Mouse (Mus musculus) hindbrain, embryonic 16.5 days (tissue): ENCODE results near the gene A330070K13Rik. TPM values are rescaled to one million over a fixed set of nuclear protein-coding genes. Genes with fewer than 3 reads are reported as not detected.
A peak's percentile ranks its signal among the peaks of the same experiment; 100 is the strongest.

Experiments used
- ATAC-seq: fragments of 200-750 bp; cut with Nextera tagmentation; 2 replicates; pipeline ENCODE4 v1.8.0; 2017; ENCODE audit warnings: moderate TSS enrichment, moderate library complexity
- H3K27ac ChIP-seq: fragments of 300-500 bp; sonication (generic); 2 replicates; pipeline ENCODE4 v1.5.1; 2014; ENCODE audit warnings: low read depth, mild to moderate bottlenecking, control low read depth, low read length, moderate library complexity
- H3K27me3 ChIP-seq: fragments of 300-500 bp; sonication (generic); replicated peaks from 2 replicates; pipeline ENCODE4 v1.6.1; 2014; ENCODE audit warnings: low read length; ENCODE audit not compliant: control insufficient read depth, insufficient read depth
- H3K36me3 ChIP-seq: fragments of 300-500 bp; sonication (generic); 2 replicates; pipeline ENCODE4 v1.6.1; 2014; ENCODE audit warnings: mild to moderate bottlenecking, low read length, moderate library complexity, mixed read lengths; ENCODE audit not compliant: control insufficient read depth, insufficient read depth
- H3K4me1 ChIP-seq: fragments of 300-500 bp; sonication (generic); 2 replicates; pipeline ENCODE4 v1.6.1; 2014; ENCODE audit warnings: low read depth, low read length; ENCODE audit not compliant: control insufficient read depth, insufficient read depth
- H3K4me2 ChIP-seq: fragments of 300-500 bp; sonication (generic); 2 replicates; pipeline ENCODE4 v1.6.1; 2014; ENCODE audit warnings: mild to moderate bottlenecking, low read length, control low read depth, moderate library complexity
- H3K4me3 ChIP-seq: fragments of 300-500 bp; sonication (generic); 2 replicates; pipeline ENCODE4 v1.5.1; 2014; ENCODE audit warnings: mild to moderate bottlenecking, low read length, control low read depth, moderate library complexity
- H3K9ac ChIP-seq: fragments of 300-500 bp; sonication (generic); 2 replicates; pipeline ENCODE4 v1.6.1; 2014; ENCODE audit warnings: low read depth, mild to moderate bottlenecking, control low read depth, low read length, moderate library complexity
- H3K9me3 ChIP-seq: fragments of 300-500 bp; sonication (generic); 2 replicates; pipeline ENCODE4 v1.6.1; 2014; ENCODE audit warnings: mild to moderate bottlenecking, low read length, moderate library complexity; ENCODE audit not compliant: control insufficient read depth
- WGBS: fragments of 180-500 bp; shearing (Covaris S2); extraction: QIAGEN DNeasy Blood & Tissue Kit; methylation state at CpG from one replicate; pipeline ENCODE4 v1.1.7; 2014; 5-methylcytosine and 5-hydroxymethylcytosine counted together
- polyA plus RNA-seq: library from polyadenylated mRNA; unstranded; fragments of >200 nt; fragmentation: Nextera tagmentation; extraction: Ambion mirVana; gene quantifications from 2 replicates; pipeline ENCODE4 v1.2.1, GENCODE M21; 2015

Gene A330070K13Rik
- polyA plus RNA-seq, 1 experiment from 2014 or later: 0.69 TPM

- H3K27me3 ChIP-seq: no peaks in the 10 kb centered on the region
- H3K4me3 ChIP-seq: no peak overlapping the region
- no peak for ATAC-seq
- WGBS: over 99% methylated on average over 4 of the region's 4 CpGs
- no peak overlapping the region for H3K9ac ChIP-seq
- H3K36me3 ChIP-seq: peaks cover 11% of the 10 kb centered on the region
- no peaks in the 10 kb centered on the region; the same call in 1 of the 2 replicates for H3K9me3 ChIP-seq
- H3K4me1 ChIP-seq: peaks cover 5% of the 10 kb centered on the region; the same call in 1 of the 2 replicates
- no peak overlapping the region for H3K4me2 ChIP-seq
- no peak overlapping the region for H3K27ac ChIP-seq
These were observed 49.0 kb downstream of the A330070K13Rik start for GRCm38 (mm10) chr5:130335462-130335861.

- WGBS: 82% methylated on average over 11 of the region's 11 CpGs
- 0 out of 2 replicates have a peak, but pooled peaks have one; percentile 20 for ATAC-seq
- H3K27ac ChIP-seq: no peak overlapping the region
- H3K27me3 ChIP-seq: no peaks in the 10 kb centered on the region
- no peak overlapping the region for H3K4me3 ChIP-seq
- no peaks in the 10 kb centered on the region; the same call in 1 of the 2 replicates for H3K9me3 ChIP-seq
- H3K9ac ChIP-seq: no peak overlapping the region
- H3K36me3 ChIP-seq: peaks cover 11% of the 10 kb centered on the region
- no peak overlapping the region for H3K4me2 ChIP-seq
- H3K4me1 ChIP-seq: peaks cover 5% of the 10 kb centered on the region; the same call in 1 of the 2 replicates
These were observed 50.5 kb downstream of the A330070K13Rik start for GRCm38 (mm10) chr5:130333971-130334370.

- Histone ChIP-seq H3K27me3 (no peaks in the 10 kb centered on the region), H3K27ac (peak overlapping the region; percentile 35; the same call in 1 of the 2 replicates), H3K9ac (no peak overlapping the region), H3K36me3 (peaks cover 11% of the 10 kb centered on the region), H3K9me3 (no peaks in the 10 kb centered on the region; the same call in 1 of the 2 replicates), H3K4me3 (no peak overlapping the region), H3K4me1 (peaks cover 5% of the 10 kb centered on the region; the same call in 1 of the 2 replicates), H3K4me2 (no peak overlapping the region)
- peak; percentile 76 for ATAC-seq
- 71% methylated on average over 7 of the region's 7 CpGs for WGBS
These were observed 50.9 kb downstream of the A330070K13Rik start for GRCm38 (mm10) chr5:130333566-130333965.

- Histone ChIP-seq H3K27ac (no peak overlapping the region), H3K36me3 (peaks cover 7% of the 10 kb centered on the region), H3K9ac (no peak overlapping the region), H3K27me3 (no peaks in the 10 kb centered on the region), H3K9me3 (no peaks in the 10 kb centered on the region; the same call in 1 of the 2 replicates), H3K4me2 (no peak overlapping the region), H3K4me1 (peaks cover 5% of the 10 kb centered on the region; the same call in 1 of the 2 replicates), H3K4me3 (no peak overlapping the region)
- ATAC-seq: no peak
- 45% methylated on average over 4 of the region's 4 CpGs for WGBS
These were observed 53.2 kb downstream of the A330070K13Rik start for GRCm38 (mm10) chr5:130331206-130331605.

GRCm38 (mm10) chr5:130330801-130331200, 53.6 kb downstream of the A330070K13Rik start:
- no peaks in the 10 kb centered on the region for H3K27me3 ChIP-seq
- WGBS: 69% methylated on average over 4 of the region's 4 CpGs
- peaks cover 5% of the 10 kb centered on the region; the same call in 1 of the 2 replicates for H3K4me1 ChIP-seq
- no peak overlapping the region for H3K27ac ChIP-seq
- H3K36me3 ChIP-seq: peaks cover 7% of the 10 kb centered on the region
- H3K9ac ChIP-seq: no peak overlapping the region
- no peak for ATAC-seq
- H3K9me3 ChIP-seq: no peaks in the 10 kb centered on the region; the same call in 1 of the 2 replicates
- no peak overlapping the region for H3K4me2 ChIP-seq
- no peak overlapping the region for H3K4me3 ChIP-seq

DNA sequence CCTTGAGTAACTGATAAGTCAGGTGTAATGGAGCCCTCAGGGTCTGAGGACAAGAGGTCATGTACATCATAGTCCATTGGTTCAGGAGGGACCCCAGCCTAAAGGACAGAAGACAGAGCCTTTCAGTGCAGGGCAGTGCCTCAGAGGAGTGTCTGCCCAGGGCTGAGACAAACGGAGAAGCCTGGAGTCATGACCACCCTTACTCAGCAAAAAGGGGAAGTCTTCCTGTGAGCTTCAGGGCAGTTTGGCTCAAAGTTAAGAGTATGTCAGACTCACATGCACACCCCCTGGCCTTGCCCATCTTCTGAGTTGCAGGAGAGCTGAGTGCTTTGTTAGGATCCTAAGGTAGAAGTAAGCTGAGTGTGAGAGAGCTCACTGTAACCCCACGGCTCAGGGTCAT, 54.5 kb downstream of the A330070K13Rik start:
- 84% methylated on average over 2 of the region's 2 CpGs for WGBS
- Histone ChIP-seq H3K36me3 (no peaks in the 10 kb centered on the region; the same call in 1 of the 2 replicates), H3K4me3 (no peak overlapping the region), H3K9ac (no peak overlapping the region), H3K27me3 (no peaks in the 10 kb centered on the region), H3K4me2 (no peak overlapping the region), H3K27ac (no peak overlapping the region), H3K9me3 (no peaks in the 10 kb centered on the region), H3K4me1 (peaks cover 5% of the 10 kb centered on the region; the same call in 1 of the 2 replicates)
- ATAC-seq: no peak

Other genes starting within 250 kb of the A330070K13Rik start
- gene Kctd7, start 239.8 kb downstream of the A330070K13Rik start, polyA plus RNA-seq: 18.9 and 19.5 TPM in 2 replicates
- 40.0 and 41.7 TPM in 2 replicates for gene Rabgef1, start 212.8 kb downstream of the A330070K13Rik start, polyA plus RNA-seq
- gene Tmem248, start 167.6 kb downstream of the A330070K13Rik start, polyA plus RNA-seq: 26.0 and 26.6 TPM in 2 replicates
- gene Sbds, start 129.1 kb downstream of the A330070K13Rik start, polyA plus RNA-seq: 56.1 and 64.4 TPM in 2 replicates
- gene Tyw1, start 129.0 kb downstream of the A330070K13Rik start, polyA plus RNA-seq: 22.0 and 23.5 TPM in 2 replicates
- 40.4 and 49.3 TPM in 2 replicates for gene Caln1, start 15.2 kb downstream of the A330070K13Rik start, polyA plus RNA-seq